Mouse (Mus musculus) adrenal gland, adult 8-10 months (tissue): ENCODE data around the gene Gm16181. TPM values are rescaled to one million over a fixed set of nuclear protein-coding genes. Genes with fewer than 3 reads are reported as not detected.

ENCODE experiments used
- microRNA-seq, 2 experiments: library from miRNA; unstranded; fragments of <30 nt; microRNA quantifications; one replicate each; pipeline ENCODE4 v1.2.0; 2022
- total RNA-seq, 4 experiments: library from RNA; stranded (reverse); gene quantifications; 2 replicates each; pipeline ENCODE4 v1.2.4; 2022

Gene Gm16181
- total RNA-seq, 4 experiments from 2014 or later: not detected

Small RNA genes within 50 kb of the gene (microRNA-seq; reads per million reads assigned to microRNA genes)
- gene Mir6973a (0 reads per million in 2 experiments), gene Mir6974 (0 reads per million in 2 experiments), gene Mir6975 (0 to 0.34 reads per million in 2 experiments), gene Mir8094 (0 reads per million in 2 experiments)

Other genes starting within 250 kb of the Gm16181 start
- gene Hspa1a, start 248.7 kb upstream of the Gm16181 start, total RNA-seq: 10 to 100 TPM; 11.9 to 35.8 (median 14.4) TPM
- gene Hspa1l, start 248.1 kb upstream of the Gm16181 start, total RNA-seq: under 1 TPM; 0.14 to 0.25 (median 0.17) TPM
- 10 to 100 TPM; 28.2 to 35.4 (median 30.1) TPM for gene Lsm2, start 239.0 kb upstream of the Gm16181 start, total RNA-seq
- 10 to 100 TPM; 57.9 to 76.0 (median 67.7) TPM for gene Vars, start 219.8 kb upstream of the Gm16181 start, total RNA-seq
- gene Vwa7, start 204.3 kb upstream of the Gm16181 start, total RNA-seq: 1 to 10 TPM in 2 of 4 experiments, under 1 TPM in 2; 0.75 to 1.8 (median 1.2) TPM
- gene Sapcd1, start 192.8 kb upstream of the Gm16181 start, total RNA-seq: 1 to 10 TPM in 2 of 4 experiments, under 1 TPM in 2; 0.91 to 2.8 (median 0.99) TPM
- gene Msh5, start 174.1 kb upstream of the Gm16181 start, total RNA-seq: 1 to 10 TPM in 3 of 4 experiments, under 1 TPM in 1; 0.73 to 4.0 (median 2.2) TPM
- gene Clic1, start 170.9 kb upstream of the Gm16181 start, total RNA-seq: 100 to 1,000 TPM in 2 of 4 experiments, 10 to 100 TPM in 2; 83.2 to 134 (median 113) TPM
- 10 to 100 TPM; 12.4 to 29.5 (median 21.6) TPM for gene Ddah2, start 161.8 kb upstream of the Gm16181 start, total RNA-seq
- not detected for gene Ly6g6c, start 155.4 kb upstream of the Gm16181 start, total RNA-seq
- not detected for gene Mpig6b, start 154.7 kb upstream of the Gm16181 start, total RNA-seq
- not detected for gene Ly6g6e, start 143.9 kb upstream of the Gm16181 start, total RNA-seq
- under 1 TPM in 2 of 4 experiments, not detected in 2; 0.46 to 0.68 TPM for gene Ly6g6d, start 142.8 kb upstream of the Gm16181 start, total RNA-seq
- gene Ly6g6f, start 135.2 kb upstream of the Gm16181 start, total RNA-seq: not detected
- 100 to 1,000 TPM in 2 of 4 experiments, 10 to 100 TPM in 2; 79.4 to 124 (median 103) TPM for gene Abhd16a, start 131.6 kb upstream of the Gm16181 start, total RNA-seq
- gene Ly6g5c, start 112.6 kb upstream of the Gm16181 start, total RNA-seq: not detected
- under 1 TPM in 3 of 4 experiments, not detected in 1; 0.38 to 0.91 (median 0.40) TPM for gene Ly6g5b, start 105.4 kb upstream of the Gm16181 start, total RNA-seq
- gene Gpank1, start 99.4 kb upstream of the Gm16181 start, total RNA-seq: 10 to 100 TPM; 12.6 to 17.9 (median 14.5) TPM
- 100 to 1,000 TPM; 196 to 224 (median 222) TPM for gene Csnk2b, start 98.8 kb upstream of the Gm16181 start, total RNA-seq
- gene D17H6S53E, start 94.5 kb upstream of the Gm16181 start, total RNA-seq: 10 to 100 TPM; 29.3 to 41.2 (median 39.6) TPM
- under 1 TPM in 2 of 4 experiments, not detected in 2; 0.28 to 0.32 TPM for gene Apom, start 88.8 kb upstream of the Gm16181 start, total RNA-seq
- 100 to 1,000 TPM; 354 to 477 (median 417) TPM for gene Bag6, start 85.7 kb upstream of the Gm16181 start, total RNA-seq
- gene Prrc2a, start 55.9 kb upstream of the Gm16181 start, total RNA-seq: 100 to 1,000 TPM; 241 to 340 (median 274) TPM
- gene Aif1, start 44.8 kb upstream of the Gm16181 start, total RNA-seq: 10 to 100 TPM in 2 of 4 experiments, 1 to 10 TPM in 2; 5.5 to 14.5 (median 10.5) TPM
- 10 to 100 TPM in 1 of 4 experiments, 1 to 10 TPM in 3; 4.7 to 11.3 (median 8.2) TPM for gene Lst1, start 32.4 kb upstream of the Gm16181 start, total RNA-seq
- gene Ltb, start 26.4 kb upstream of the Gm16181 start, total RNA-seq: 10 to 100 TPM in 1 of 4 experiments, 1 to 10 TPM in 3; 1.3 to 10.3 (median 4.5) TPM
- gene Tnf, start 18.8 kb upstream of the Gm16181 start, total RNA-seq: 1 to 10 TPM in 2 of 4 experiments, under 1 TPM in 2; 0.56 to 2.2 (median 0.89) TPM
- 1 to 10 TPM in 1 of 4 experiments, under 1 TPM in 3; 0.28 to 1.1 (median 0.63) TPM for gene Lta, start 15.5 kb upstream of the Gm16181 start, total RNA-seq
- 10 to 100 TPM in 1 of 4 experiments, 1 to 10 TPM in 3; 5.5 to 12.1 (median 7.4) TPM for gene Atp6v1g2, start 12.8 kb downstream of the Gm16181 start, total RNA-seq
- 10 to 100 TPM; 17.4 to 20.2 (median 19.8) TPM for gene Nfkbil1, start 15.0 kb downstream of the Gm16181 start, total RNA-seq
- 100 to 1,000 TPM; 181 to 239 (median 202) TPM for gene Ddx39b, start 20.9 kb downstream of the Gm16181 start, total RNA-seq
- 100 to 1,000 TPM; 209 to 349 (median 279) TPM for gene H2-D1, start 41.9 kb downstream of the Gm16181 start, total RNA-seq
- 1 to 10 TPM; 3.6 to 5.8 (median 4.6) TPM for gene H2-Q1, start 99.6 kb downstream of the Gm16181 start, total RNA-seq
- gene H2-Q2, start 121.4 kb downstream of the Gm16181 start, total RNA-seq: 1 to 10 TPM; 1.7 to 2.7 (median 2.3) TPM
- 10 to 100 TPM; 26.9 to 46.7 (median 37.7) TPM for gene H2-Q4, start 158.8 kb downstream of the Gm16181 start, total RNA-seq
- gene H2-Q6, start 204.0 kb downstream of the Gm16181 start, total RNA-seq: 10 to 100 TPM in 2 of 4 experiments, 1 to 10 TPM in 2; 7.6 to 16.7 (median 11.1) TPM
- gene H2-Q7, start 218.3 kb downstream of the Gm16181 start, total RNA-seq: 10 to 100 TPM in 2 of 4 experiments, 1 to 10 TPM in 2; 7.6 to 11.5 (median 9.8) TPM
- 1 to 10 TPM; 1.9 to 7.9 (median 3.7) TPM for gene H2-Q10, start 249.3 kb downstream of the Gm16181 start, total RNA-seq